Mouse (Mus musculus) regulatory T cell (primary cell): ENCODE data around the gene P4ha3.

Experiments used
- in situ Hi-C: fragments of 300-600 bp; cut with MboI, MseI; formaldehyde crosslinking; loops from one replicate; pipeline ENCODE4 v1.15.1; 2025; ENCODE audit warnings: high pct_unique_total_duplicates

The P4ha3 gene

GRCm38 (mm10) chr7:100305894-100306293, 20.6 kb downstream of the P4ha3 start:
- in situ Hi-C loops, result no loop called here

GRCm38 (mm10) chr7:100307872-100308653, 22.7 kb downstream of the P4ha3 start:
- in situ Hi-C loops, result no loop called here

DNA sequence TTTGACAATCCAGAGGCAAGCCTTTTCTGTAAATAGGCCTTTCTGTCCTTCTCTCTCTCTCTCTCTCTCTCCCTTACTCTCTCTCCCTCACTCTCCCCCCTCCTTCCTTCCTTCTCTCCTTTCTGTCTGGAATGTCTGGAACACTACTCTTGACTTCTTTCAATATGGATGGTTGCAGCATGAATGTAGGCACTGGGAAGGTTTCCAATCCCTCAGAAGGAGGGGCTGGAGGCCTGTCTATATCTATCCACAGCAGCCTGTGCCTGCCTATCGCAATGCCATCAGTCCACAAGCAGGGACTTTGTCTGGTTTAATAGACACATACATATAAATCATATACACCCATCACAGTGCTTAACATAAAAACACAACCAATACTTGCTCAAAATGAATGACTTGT, 23.9 kb downstream of the P4ha3 start:
- in situ Hi-C loops, result no loop called here

- in situ Hi-C loops, result loop anchor here (10.0 kb wide), 1 partner anchor 1465 kb away; no protein-coding TSS in a partner anchor
Measured at GRCm38 (mm10) chr7:100309679-100310078, 24.4 kb downstream of the P4ha3 start.

DNA sequence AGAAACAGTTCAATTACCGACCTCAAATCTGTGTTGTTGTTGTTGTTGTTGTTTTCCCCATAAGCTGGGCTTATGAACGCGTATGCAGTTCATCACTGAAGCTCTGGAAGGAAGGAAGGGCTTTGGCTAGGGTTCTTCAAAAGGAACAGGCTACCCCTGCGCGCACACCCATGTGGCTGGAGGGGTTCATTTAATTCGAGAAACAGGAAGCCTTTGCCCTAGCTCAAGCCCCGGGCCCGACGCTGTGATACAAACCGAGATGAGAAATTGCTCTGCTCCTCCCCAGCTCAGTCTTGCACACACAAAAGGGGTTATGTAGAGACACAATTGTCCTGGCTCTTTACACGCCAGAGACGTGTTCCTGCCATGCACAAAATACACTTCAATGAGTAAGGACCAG, 25.0 kb downstream of the P4ha3 start:
- in situ Hi-C loops, result loop anchor here (10.0 kb wide), 1 partner anchor 1465 kb away; no protein-coding TSS in a partner anchor

DNA sequence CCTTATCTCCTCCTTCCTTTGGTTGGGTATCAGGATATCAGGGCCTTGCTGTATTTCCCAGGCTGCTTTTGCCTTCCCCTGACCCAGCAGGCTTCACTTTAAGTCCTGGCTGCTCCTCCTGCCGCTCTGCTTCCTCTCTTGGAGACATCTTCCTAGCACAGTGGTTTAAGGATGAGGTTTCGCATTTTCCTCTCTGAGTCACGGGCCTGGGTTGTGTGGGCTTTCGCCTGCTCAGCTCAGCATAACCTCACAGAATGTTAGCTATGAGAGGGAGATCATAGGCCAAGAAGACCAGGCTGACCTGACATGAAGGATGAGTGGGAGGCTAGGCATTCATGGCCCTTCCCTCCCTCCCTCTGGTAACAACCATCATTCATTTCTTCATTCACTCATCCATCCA, 27.4 kb downstream of the P4ha3 start:
- in situ Hi-C loops, result loop anchor here (10.0 kb wide), 1 partner anchor 1468 kb away; no protein-coding TSS in a partner anchor

DNA sequence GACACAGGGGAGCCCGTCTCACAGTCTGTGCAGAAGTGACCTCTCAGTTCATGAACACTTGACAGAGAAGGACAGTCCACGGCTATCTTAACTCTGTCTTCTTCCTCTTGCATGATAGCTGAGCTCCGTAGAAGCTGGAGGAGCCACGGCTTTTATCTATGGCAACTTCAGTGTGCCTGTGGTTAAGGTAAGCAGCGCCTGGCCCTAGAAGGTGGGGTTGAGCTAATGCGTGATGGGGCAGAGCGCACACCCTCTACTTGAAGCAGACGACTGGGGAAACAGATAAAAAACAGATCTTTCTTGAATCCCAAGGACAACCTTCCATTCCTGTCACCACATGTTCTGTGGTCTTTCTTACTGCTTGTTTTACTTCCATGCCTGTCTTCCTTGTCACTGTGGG, 31.6 kb downstream of the P4ha3 start:
- in situ Hi-C loops, result loop anchor here (10.0 kb wide), 1 partner anchor 1472 kb away; no protein-coding TSS in a partner anchor

DNA sequence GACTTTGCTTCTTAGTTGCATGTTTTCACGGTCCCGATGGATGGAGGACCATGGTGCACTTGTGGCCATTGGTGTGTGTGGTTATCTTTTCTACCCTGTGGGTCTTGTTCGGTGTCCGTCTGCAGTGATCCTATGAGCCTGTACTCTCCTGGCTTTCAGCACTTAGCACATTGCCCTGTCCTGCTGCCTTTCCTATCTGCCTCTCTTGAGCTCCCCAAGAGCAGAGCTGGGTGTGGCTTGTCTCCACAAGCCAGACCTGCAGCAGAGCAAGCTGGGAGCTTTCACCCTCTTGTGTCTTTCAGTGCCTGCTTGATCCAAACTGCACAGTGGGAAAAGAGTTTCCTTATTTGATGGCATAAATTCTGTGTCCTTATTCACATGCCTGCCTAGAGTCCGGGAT, 32.2 kb downstream of the P4ha3 start:
- in situ Hi-C loops, result loop anchor here (10.0 kb wide), 1 partner anchor 1473 kb away; no protein-coding TSS in a partner anchor

DNA sequence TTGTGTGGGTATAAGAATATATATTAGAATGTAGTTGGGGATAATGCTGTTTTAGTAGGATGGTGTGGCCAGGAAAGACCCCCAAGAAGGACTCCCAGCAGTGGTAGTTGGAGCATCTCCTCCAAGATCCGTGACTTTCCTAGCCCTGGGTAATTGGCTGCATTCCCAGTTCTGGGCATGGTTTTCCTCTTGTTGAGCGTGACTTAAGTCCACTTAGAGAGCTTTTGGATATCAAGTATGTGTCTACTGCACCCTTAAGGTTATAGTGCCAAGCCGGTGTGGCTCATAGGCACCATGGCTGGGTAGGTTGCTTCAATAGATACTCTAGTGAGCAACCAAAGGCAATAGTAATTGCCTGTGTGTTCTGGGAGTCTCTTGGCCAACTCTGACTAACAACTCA, 38.4 kb downstream of the P4ha3 start:
- in situ Hi-C loops, result no loop called here

DNA sequence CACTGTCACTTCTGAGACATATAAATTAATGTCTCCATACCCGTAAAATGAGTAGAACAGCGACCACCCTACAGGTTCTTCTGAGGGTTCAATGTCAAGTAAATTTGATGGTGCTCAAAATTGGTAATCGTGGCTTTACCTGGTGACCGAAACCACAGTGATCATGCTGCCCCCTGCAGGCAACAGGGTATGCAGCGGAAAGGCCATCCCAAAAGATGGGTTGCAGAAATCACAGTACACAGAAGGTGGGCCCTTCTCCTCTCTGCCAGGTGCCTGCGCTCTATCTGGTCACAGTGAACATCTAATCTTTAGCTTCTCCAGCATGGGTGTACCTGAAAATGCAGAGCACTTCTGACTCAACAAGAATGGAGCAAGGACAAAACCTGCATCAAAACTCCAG, 40.2 kb downstream of the P4ha3 start:
- in situ Hi-C loops, result no loop called here

- in situ Hi-C loops, result no loop called here
Measured at GRCm38 (mm10) chr7:100327514-100327913, 42.2 kb downstream of the P4ha3 start.

GRCm38 (mm10) chr7:100328636-100329035, 43.3 kb downstream of the P4ha3 start:
- in situ Hi-C loops, result no loop called here

DNA sequence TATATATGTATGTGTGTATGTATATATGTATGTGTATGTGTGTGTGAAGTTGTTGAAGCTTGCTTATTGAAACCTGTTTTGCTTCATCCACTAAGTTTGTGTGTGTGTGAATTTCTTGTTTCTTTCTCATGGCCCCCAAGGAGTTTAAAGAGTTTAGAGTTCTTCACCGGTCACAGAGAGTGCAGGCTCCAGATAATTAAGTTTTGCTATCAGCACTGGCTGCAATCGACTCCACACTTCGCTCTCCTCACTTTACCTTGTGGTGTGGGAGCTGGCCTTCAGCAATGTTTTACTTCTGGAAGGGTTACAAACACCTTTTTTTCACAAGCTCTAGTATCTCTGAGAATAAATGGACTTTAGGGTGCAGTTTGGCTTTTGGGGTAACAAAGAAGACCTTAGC, 45.9 kb downstream of the P4ha3 start:
- in situ Hi-C loops, result no loop called here

GRCm38 (mm10) chr7:100335921-100336320, 50.6 kb downstream of the P4ha3 start:
- in situ Hi-C loops, result no loop called here

- in situ Hi-C loops, result no loop called here
Measured at GRCm38 (mm10) chr7:100354984-100355383, 69.7 kb downstream of the P4ha3 start.

DNA sequence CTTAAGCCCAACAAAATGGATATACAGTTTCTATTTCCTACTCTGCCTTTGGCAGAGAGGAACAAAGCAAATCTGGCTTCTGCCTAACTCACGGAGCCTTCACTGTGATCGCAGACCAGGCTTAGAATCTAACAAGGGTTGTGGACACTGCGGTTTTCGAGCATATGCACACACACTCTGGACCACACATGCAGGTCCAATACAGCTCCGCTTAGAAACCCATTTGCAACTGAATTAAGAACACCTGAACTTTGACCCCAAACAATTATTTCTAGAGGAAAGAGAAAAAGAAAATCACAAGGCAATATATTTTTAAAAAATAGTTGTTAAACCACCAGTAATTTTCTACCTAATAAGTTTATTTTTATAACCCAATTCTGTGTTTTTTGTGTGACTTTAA, 71.0 kb downstream of the P4ha3 start:
- in situ Hi-C loops, result no loop called here

DNA sequence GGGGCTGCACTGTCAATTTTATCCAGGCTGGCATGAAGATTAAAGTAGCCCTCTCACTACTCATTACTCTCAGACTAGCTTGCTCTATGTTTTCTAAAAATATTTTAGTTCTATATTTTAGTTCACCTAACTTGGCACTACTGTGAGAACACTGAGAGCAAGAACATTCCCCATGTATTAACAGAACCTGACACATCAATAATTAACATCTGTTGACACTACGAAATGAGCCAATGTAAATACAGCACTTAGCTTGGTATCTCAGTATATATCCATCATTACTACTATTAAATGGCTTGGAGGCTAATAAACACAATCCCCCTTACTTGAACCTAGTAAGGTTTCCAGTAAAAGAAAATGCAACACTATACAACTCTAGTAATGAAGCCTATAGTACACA, 71.4 kb downstream of the P4ha3 start:
- in situ Hi-C loops, result no loop called here

- in situ Hi-C loops, result no loop called here
Measured at GRCm38 (mm10) chr7:100357856-100358255, 72.5 kb downstream of the P4ha3 start.

GRCm38 (mm10) chr7:100363162-100363561, 77.8 kb downstream of the P4ha3 start:
- in situ Hi-C loops, result no loop called here

DNA sequence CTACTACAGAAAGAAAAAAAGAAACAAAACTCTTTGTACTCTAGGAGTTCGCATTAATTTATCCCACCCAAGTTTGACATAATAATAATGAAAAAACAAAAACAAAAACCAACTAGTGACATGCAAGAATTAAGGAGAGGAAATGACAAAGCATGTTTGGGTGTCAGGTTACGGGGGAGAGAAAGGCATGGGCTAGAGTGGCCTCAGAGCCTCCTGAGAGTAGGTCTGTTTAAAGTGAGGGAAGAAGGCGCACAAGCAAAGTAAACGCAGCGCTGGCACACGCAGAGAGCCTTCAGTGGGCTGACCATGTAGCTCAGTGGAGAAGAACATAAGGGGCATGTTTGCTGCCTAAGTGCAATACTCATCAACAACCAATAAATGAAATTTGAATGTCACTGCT, 79.6 kb downstream of the P4ha3 start:
- in situ Hi-C loops, result no loop called here
